Mouse (Mus musculus): ENCODE data around the gene Exo5. TPM values are rescaled to one million over a fixed set of nuclear protein-coding genes. Genes with fewer than 3 reads are reported as not detected.
A peak's percentile ranks its signal among the peaks of the same experiment; 100 is the strongest.

Exo5 gene
- polyA plus RNA-seq, 1 experiment, result 12.7 TPM

DNA sequence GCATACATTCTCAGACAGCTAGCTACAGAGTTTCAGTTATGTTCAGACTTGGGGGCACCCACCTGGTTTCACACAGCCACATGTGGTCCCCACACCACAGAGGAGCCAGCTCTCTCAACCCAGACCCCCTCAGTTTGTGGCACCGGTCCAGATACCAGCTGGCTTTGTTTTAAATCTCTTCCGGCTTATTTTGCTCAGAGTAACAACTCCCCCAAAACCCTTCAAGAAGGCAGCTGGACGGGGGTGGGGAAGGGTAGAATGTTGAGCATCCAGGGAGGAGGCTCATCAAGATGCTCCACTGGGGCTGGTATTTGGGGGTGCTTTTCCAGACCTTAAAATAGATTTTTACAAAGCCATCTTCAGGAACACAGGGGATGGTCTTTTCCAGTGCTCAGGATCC lies 46.1 kb downstream of the Exo5 start:
- DNase-seq (ENCODE audit: extremely low spot score in 1 of 2, low spot score in 1 of 2), result peak in 1 of 2 experiments; percentile 73

DNA sequence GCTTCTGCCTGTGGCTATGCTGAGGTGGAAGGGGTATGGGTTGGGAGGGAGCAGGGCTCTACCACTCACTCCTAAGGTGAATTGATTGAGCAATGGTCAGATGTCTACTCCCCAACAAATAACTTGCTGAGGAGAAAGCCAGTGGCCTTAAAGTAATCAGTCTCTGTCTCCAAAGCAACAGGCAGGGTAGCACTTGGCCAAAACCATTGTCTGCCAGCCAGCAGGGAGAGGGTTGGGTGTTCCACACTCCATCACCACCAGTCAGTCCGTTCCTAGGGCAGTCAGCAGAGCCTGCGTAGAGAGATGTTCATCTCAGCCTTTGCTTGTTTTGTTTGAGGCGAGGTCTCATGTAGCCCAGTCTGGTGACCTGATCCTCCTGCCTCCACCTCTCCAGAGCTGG lies 48.9 kb downstream of the Exo5 start:
- no peak for DNase-seq (ENCODE audit: extremely low spot score in 1 of 2, low spot score in 1 of 2)

Other genes starting within 250 kb of the Exo5 start
- 7.4 and 7.8 TPM in 2 replicates for gene Kcnq4, start 176.4 kb downstream of the Exo5 start, polyA plus RNA-seq (2012; rRNA removed)
- gene Nfyc, start 93.4 kb downstream of the Exo5 start, polyA plus RNA-seq (2012; rRNA removed), result 107 and 119 TPM in 2 replicates
- 56.3 and 62.0 TPM in 2 replicates for gene Rims3, start 70.2 kb downstream of the Exo5 start, polyA plus RNA-seq (2012; rRNA removed)
- 1.7 and 2.0 TPM in 2 replicates for gene Zfp69, start 26.7 kb upstream of the Exo5 start, polyA plus RNA-seq (2012; rRNA removed)
- gene Smap2, start 92.2 kb upstream of the Exo5 start, polyA plus RNA-seq (2012; rRNA removed), result 96.8 and 103 TPM in 2 replicates
- 5.8 and 7.2 TPM in 2 replicates for gene Col9a2, start 114.4 kb upstream of the Exo5 start, polyA plus RNA-seq (2012; rRNA removed)
- 22.1 and 22.6 TPM in 2 replicates for gene Zmpste24, start 173.2 kb upstream of the Exo5 start, polyA plus RNA-seq (2012; rRNA removed)
- not detected in 2 replicates for gene Tmco2, start 184.2 kb upstream of the Exo5 start, polyA plus RNA-seq (2012; rRNA removed)